Mouse (Mus musculus): ENCODE measurements at regions not wholly inside any gene's neighbourhood (a gene's known extent, or its start where the extent isn't known, plus 50 kb on each side); places are given as distances from the start of the nearest gene placed in this dataset.

DNA sequence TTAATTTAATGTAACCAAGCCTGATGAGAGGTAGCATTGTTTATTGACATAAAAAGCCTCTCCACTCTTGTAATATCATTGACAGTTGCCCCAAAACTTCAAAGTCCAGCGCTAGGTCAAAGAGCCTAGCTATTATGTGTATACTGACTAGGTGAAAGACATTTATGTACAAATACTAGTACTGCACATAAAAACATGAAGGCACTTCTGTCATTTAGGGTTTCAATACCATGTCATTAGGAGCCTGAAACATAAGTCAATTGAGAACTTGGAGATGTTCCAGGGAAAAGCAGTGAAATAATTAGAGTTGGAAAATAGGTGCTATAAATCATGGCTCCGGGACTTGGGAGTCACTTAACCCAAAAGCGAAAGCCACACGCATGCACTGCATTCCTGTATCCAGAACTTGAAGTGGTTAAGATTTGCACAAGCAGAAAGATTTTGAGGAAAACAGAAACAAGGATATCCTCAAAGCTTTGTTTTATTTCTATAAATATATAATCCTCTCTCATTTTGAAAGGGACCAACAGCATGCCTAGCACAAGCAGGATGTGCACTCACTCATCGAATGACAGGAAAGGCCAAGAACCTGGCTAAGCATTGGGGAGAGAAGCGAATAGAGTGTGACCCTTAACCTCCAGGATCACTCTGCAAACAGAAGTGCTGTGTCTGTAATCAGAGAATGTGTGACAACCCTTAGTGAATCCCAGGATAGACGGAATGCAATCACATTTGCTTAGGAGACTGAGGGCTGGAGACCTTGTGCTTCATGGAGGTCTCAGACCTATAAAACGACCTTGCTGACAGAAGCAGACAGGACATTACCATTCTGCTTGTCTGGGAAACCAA lies 176.3 kb upstream of the Crim1 start:
- no peak for DNase-seq

DNA sequence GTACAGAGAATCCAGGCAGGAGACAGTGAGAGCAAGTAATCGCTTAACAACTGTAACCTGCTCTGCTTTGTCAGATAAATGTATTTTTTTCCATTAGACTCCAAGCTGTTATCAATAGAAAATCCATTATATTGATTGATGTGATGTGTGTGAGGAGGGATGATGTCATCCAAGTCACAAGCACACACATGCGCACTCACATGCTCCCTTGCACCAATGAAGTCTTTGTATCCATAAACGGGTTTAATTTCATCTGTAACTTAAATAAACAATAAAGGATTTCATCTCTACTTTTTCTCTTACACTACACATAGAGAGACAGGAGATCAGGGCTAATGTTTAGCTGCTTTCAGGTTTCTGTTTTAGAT lies 175.7 kb upstream of the Crim1 start:
- no peak for DNase-seq

DNA sequence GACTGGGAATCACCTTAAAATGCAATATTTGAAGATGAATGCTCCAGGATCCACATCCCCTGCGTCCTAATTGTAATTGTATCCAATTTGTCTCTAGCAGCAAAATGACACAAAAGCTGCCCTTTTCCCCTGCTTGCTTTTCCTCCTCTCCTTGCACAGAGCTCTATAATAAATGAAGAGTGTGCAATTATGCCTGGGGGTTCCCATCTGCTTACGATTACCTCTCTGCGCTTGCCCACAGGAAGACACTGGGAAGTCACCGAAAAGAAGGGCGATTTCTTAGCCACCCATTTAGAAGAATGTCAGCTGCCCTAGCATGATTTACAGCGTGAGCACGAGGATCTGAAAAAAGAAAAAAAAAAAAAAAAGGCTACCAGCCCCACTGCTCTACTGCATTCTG lies 174.8 kb upstream of the Crim1 start:
- peak; percentile 10 for DNase-seq

DNA sequence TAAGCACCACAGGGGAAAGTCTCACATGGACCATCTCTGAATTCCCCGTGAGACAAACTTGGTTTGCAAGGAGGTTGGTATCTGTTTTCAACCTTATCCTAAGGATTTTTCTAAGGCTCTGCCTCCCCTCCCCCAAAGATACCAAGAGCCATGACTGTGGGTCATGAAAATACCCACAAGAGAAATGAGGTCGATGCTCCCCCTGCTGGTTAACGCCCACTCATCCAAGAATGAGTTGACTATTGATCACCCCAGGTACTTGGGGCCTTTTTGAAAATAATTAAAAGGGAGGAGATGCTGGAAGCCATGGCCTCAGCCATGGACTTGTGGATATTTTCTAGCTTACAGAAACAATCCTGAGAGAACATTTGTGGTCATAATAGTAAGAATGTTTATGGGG lies 164.4 kb upstream of the Crim1 start:
- no peak for DNase-seq

DNA sequence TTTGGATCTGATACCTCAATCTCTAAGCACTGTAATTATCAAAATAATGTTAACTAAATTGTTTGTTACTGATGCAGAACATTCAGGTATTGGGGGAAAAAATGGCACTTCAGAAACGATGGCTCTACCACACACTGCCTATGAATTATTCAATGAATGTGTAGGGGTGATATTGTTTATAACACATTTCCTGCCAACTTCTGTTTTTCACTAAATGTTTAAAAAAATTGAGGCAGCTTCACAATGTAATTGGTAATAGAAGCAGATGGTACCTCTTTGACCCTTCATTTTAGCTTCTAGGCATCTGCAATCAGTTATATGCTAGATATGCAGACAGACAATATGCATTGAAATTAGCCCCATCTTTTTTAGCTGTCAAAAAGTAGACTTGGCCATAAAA lies 159.7 kb upstream of the Crim1 start:
- DNase-seq, result no peak

DNA sequence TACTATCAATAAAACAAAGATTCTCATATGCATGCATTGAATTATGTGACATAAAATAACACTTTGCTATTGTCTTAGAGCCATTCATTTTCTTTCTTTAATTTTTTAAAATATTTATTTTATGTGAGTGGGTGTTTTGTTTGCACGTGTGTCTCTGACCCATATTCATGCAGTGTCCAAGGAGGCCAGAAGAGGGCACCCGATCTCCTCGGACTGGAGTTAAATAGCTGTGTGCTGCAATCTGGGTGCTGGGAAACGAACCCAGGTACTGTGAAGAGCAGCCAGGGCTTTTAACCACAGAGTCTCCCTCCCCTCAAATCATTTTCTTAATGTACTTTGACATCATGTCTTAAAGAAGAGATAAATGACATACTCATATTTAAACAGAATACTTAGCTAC lies 158.8 kb upstream of the Crim1 start:
- DNase-seq, result no peak

DNA sequence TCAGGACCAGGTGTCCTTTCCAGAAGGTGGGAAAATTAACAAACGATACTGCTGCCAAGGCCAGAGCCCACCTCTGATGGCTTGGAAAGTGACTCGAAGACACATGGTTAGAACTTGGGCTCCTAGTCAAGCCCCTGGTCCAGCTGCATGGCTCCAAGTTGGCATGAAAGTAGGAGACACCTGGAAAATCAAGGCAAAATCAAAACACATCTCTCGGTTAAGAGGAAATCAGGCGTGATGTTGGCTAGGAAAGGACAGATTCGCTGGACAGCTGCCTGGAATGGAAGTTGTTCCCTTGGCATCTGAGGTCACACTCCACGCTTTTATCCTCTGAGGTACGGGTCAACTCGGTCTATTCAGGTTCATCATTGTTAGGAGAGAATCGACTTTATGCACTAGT lies 150.3 kb upstream of the Crim1 start:
- no peak for DNase-seq

DNA sequence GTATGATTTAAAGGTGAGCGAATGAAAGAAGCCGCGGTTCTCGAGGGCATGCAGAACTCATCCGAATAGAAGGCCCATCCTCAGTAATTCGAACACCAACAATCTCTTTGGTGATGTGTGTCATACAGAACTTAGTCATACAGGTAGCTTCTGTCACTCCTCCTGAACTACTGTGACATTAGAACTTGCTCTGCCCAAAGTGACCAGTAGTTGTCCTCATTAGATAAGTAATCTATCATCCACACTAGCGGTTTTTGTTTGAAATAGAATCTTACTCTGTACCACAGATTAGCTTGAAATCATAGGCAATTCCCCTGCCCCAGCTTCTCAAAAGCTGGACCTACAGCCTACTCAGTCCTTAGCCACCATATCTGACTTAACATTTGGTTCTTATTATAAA lies 149.8 kb upstream of the Crim1 start:
- no peak for DNase-seq

DNA sequence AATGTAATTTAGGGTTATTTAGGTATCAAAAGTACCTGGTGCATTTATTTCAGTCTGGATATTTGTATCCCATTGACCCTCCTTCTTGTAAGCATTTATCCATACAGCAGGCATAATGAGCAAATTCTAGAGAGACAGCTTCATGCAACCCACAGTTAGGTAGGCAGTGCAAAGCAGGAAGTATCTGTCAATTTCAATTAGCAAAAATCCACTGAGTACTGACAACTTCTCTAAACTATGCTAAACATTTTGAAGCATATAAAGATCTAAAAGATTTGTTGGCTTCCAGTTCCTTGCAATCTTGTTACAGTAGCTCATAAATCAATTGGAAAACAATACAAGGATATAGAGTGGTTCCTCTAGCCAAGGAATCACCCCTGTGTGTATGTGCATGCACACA lies 124.2 kb upstream of the Crim1 start:
- DNase-seq, result no peak

DNA sequence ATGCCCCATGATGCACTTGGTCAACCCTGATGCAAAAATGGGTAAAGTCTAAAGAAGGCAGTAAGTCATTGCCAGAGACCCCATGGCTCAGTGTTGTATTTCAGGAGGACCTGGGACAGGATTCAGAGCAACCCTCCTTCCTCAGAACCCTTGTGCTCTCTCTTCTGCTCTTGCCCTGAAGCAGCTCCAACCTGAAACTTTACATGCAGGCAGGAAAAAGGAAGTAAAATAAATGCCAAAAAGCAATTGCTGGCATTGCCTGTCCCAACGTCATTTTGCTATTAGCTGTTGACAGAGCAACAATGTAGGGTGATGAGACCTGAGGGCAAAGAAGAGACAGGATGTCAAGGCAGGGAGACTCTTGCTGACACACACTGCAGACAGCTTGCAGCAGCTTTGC lies 121.7 kb upstream of the Crim1 start:
- no peak for DNase-seq

DNA sequence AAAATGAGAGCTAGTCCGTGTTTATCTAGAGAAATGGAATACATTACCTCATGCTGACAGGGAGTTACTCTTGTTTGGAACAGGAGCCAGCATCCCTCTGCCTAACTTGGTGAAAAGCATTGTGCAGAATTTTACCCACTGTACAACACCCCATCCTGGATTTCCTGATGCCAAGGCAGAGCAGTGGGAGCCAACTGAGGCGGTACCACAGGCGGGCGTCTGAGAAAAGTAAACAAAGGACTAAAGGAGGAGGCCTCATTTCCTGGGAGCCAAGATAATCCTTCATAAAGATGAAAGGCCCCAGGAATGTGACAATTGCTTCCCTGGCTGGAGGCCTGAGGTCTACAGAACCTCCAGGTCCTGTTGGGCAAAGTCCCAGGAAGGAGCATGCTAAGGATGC lies 115.6 kb upstream of the Crim1 start:
- no peak for DNase-seq

DNA sequence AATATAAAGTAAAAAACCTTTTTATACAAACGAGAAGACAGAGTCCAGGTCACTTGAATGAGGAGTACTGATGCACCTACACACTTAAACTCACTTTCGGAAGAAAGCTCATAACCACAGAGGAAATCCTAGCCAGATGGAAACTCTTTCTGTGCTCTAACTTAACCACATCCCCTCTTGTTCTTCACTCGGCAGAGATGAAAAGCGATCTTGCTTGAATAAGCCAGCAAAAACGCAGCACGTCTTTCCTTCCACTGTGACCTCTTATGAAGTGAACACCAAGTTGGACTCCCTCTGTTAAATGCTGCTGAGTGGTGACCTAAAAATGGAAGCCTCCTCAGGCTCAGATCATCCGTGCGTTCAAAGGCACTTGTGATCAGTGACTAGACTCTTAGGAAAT lies 113.1 kb upstream of the Crim1 start:
- DNase-seq, result no peak

DNA sequence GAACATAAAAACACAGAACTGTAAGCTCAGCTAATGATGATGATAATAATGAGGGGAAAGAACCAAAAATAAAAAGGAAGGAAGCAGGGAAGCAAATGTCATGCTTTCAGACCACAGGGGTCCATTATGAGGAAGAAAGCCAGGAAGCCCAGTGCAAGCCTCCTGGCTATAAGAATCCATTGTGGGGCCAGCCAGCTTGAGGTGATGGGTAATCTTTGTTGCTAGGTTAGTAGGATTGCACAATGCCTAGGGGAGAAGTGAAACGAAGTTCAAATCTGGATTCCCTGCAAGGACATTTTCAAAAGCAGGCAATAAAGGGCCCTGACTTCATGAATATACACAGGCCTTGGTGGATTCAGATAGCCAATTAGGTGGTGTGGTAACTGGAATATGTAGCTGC lies 102.3 kb upstream of the Crim1 start:
- no peak for DNase-seq

DNA sequence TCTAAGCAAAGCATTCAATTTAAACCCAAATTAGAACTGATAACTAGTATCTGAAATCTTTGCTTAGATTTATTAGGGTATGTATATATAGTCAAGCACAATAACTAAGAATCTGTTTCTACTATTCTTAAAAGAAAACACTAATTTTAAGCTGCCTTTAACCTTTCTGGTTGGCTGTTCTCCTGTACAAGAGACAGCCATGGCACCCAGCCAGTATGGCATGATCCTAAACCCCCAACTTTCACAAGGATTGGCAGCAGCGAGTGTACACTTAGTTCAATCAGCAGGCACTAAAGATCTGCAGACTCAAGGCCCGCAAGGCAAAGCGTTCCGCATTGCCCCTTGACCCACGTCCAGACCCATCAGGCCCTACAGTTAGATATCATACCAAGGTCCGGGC lies 91.3 kb upstream of the Crim1 start:
- DNase-seq, result no peak

DNA sequence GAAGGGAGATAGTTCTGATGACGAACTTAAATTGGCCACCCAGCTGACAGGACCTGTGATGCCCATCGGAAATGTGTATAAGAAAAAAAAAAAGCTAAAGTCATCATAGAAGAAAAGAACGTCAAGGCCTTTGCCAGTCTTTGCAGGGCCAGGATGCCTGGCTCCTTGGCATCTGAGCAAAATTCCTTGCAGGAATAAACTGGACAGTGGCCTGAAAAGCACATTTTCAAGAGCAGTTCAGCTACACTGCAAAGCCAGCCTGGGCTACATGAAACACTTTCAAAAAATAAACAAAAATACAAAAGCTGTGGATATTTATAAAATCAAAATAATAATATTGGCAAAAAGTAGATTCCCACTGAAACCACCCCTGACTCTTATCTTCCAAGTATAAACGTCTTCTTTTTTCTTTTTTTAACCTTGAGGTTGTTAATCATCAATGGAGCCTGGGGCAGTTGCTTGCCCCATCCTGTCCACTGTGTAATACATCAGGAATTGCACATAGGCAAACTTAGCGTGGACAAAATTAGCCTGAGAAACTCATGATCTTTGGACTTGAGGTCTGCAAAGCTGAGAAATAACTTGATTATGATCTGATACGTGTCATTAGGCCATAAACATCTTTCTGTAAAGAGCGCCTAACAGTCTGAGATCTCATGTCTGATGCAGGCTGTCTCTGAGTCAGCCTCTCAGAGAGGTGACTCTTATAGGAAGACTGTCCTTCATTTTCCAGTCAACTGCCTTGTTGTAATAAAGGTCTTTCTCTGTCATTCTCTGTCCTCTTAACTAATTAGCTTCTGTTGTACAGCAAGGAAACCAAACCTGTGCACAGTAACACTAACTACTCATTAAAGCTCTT lies 90.5 kb upstream of the Crim1 start:
- no peak for DNase-seq

DNA sequence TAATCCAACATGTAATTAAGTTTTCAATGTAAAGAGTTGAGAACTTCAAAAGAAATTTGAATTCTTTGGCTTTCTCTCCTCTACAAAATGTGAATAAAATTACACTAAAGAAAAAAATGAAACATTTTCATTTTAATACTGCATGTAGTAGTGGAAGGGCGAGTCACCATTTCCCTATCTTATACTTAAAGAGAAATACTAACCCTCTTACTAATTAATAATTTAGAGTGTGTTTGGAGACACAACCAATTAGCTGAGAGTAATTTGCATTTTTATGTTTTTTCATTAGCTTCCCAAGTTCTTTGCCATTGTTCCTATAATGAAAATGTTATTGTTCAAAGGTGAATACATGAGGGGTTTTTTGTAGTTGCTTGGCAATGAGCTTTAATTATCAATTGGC lies 67.9 kb upstream of the Crim1 start:
- no peak for DNase-seq

DNA sequence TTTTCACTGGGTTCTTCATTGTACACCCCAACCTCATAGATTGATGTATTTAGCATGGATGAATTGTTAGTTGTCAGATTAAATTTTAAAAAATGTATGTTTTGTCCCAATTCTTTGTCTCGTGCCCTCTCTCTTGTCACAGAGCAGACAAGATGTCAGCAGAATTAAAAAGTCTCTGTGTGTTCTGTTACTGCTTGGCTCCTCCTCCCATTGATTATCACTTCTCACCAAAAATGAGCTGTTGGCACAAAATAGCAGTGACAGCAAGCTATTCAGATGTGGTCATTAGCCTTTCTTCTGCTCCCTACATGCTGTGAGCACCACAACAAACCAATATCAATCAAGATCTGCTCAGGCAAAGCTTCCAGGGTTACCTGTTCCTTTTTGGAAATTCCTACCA lies 62.1 kb upstream of the Crim1 start:
- DNase-seq, result no peak

DNA sequence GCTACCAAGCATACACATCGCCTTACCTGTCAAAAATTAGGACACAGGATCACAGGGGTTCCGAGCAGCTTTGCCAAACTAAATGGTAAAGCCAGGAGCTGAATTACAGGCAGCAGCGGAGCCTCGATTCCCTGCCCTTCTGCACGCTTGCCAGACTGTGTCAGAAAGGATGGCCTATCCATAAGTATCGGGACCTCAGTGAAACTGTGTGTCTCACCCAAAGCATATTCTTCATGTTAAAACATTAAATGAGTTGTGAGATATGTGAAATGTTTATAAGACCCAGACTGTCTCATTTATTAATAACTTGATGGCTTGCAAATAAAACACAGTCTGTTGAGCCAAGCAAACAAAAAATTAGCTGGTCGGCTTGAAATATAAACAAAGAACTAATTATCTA lies 59.4 kb upstream of the Crim1 start:
- no peak for DNase-seq

DNA sequence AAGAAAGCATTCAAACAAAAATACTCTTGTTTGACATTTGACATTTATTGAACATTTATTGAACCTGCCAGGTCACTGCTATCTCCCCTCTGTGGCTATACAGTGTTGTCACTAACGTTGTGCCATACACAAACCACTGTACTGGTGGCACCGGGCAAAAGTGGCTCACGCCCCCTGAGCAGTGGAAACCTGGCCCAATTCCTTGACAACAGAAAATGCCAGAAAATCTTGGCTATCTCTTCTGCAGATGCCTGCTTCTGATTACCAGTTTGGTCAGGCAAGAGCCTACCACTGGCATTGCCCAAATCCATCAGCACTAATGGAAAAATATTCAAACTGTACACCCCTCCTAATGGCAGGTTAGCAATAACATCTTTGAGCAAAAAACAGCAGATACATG lies 58.9 kb upstream of the Crim1 start:
- DNase-seq, result no peak

DNA sequence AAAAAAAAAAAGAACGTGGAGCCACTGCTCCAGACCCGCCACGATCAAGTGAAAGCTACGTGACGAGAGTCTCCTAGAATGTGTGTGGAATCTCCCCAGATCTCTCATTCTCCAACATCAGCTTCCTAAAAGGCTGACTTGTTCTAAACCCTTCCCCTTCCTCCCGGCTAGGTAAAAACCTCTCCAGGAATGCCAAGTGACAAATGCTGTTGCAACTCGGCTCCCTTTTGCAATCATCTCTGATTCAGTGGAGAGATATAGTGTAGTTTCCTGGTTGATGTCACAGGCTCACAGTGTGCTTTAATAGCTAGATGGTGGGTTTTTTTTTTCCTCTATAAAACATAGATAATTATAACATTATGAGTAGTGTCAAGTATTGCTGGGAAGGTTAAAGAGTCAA lies 57.6 kb upstream of the Crim1 start:
- DNase-seq, result no peak

DNA sequence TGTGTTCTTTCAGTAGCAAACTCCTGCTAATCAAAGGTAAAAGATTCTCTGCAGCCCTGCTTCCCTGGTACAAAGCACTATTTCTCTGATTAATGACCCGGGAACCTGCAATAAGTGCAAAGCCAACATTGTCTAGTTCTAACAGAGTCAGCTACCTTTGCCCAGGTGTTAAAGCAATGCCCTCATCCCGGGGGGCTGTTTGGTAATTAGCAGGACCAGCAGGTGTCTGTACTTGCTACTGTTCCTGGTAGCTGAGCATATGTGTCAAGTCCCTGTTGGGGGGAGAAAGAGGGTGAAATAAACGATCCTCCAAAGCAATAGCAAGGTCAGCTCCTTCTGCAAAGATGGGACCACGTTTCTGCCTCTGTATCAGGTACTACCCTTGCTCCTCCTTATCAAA lies 54.7 kb upstream of the Crim1 start:
- peak; percentile 52 for DNase-seq

Data from cerebellum, adult 9-11 months (tissue).